Mouse (Mus musculus) layer of hippocampus, adult 2 months (tissue): Measurements from ENCODE around the gene 4933411K16Rik. TPM values are rescaled to one million over a fixed set of nuclear protein-coding genes. Genes with fewer than 3 reads are reported as not detected.

Source experiments
- DNase-seq, 2 experiments: peaks; one replicate each; pipeline ENCODE4 v3.0.0; 2022; ENCODE audit warnings: low spot score in 2 of 2
- H3K27ac ChIP-seq: fragments of 200-600 bp; 2 replicates; pipeline ENCODE4 v1.8.1; 2022
- H3K4me3 ChIP-seq: fragments of 200-600 bp; 2 replicates; pipeline ENCODE4 v1.8.1; 2022; ENCODE audit warnings: mild to moderate bottlenecking
- CTCF ChIP-seq: fragments of 200-600 bp; conservative IDR thresholded peaks from 2 replicates; pipeline ENCODE4 v1.8.1; 2022; ENCODE audit warnings: antibody characterized with exemption, mild to moderate bottlenecking, moderate library complexity
- long read RNA-seq, 2 experiments: library from polyadenylated mRNA; stranded (forward); transcript quantifications; one replicate each; pipeline ENCODE4 v2.0.0; 2021; ENCODE audit warnings: borderline mapping rate in 2 of 2
- total RNA-seq, 2 experiments: library from RNA; stranded (reverse); gene quantifications; 2 replicates each; pipeline ENCODE4 v1.2.3; 2021

4933411K16Rik gene
- total RNA-seq = 1 to 10 TPM; 1.6 to 1.9 TPM
- long read RNA-seq, experiment 1 = 0 reads
- long read RNA-seq, experiment 2 = 0 reads

DNA sequence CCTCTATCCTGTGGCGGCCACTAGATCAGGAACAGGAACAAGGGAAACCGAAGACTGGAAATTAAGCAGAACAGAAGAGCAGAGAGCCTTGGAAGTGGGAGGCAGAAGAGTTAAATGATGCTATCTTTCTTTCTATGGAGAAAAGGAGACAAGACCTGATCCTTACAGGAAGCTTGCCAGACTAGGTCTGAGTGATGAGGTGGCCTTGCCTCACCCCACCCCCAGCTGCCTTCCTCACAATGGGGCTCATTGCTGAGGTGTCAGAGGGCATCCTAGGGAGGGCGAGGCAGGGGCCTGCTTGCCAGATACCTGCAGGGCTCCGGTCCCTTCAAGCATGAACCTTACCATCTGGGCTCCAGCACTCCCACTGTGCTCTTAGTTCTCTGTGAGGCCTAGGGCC lies at the start of gene 4933411K16Rik:
Gene 4933411K16Rik, plus strand, starts transcription at position 301 of the 400 bp plus-strand sequence.
- no peak for TF ChIP-seq CTCF

DNA sequence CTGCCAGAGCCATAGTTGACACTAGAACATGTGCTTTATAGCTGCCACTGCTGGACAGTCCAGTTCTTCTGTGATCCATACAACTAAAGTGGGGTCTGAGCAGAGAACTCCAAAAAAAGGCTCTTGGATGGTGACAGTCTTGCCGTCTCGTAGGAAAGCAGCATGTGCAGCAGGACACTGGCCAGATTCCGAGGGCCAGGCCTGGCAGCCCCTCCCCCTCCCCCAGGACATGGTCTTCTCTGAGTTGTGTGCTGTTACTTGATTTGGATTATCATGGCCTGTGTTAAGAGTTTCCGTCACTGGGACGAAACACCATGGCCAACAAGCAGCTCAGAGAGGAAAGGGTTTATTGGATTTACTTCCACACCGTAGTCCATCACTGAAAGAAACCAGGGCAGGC lies 47.8 kb upstream of the 4933411K16Rik start:
- Histone ChIP-seq H3K27ac (no peak overlapping the region), H3K4me3 (no peak overlapping the region)
- no peak for DNase-seq
- no peak for TF ChIP-seq CTCF

More for the DNA sequence above, at the start of gene 4933411K16Rik:
- Histone ChIP-seq H3K4me3 (no peak within 1 kb of the TSS), H3K27ac (no peak within 1 kb of the TSS)
- DNase-seq = no peak

DNA sequence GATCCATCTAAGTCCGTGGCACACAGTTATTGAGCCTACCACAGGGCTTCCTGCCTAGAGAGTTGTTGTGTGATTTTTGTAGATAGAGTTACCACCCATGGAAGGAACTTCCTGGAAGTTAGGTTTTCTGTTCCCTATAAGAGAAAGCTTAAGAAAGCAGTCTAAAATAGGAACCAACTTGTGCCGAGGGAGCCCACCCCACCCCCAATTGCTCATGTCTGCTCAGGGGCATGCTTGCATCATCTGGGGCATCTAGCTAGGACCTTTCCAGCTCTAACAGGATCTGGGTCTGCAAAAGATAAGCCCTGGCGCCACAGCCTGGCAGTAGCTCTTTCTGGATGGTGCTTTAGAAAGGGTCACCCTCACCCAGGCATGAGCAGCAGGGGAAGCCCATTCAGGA lies 46.4 kb upstream of the 4933411K16Rik start:
- DNase-seq = no peak
- no peak overlapping the region for H3K27ac ChIP-seq
- TF ChIP-seq CTCF = no peak
- H3K4me3 ChIP-seq = no peak overlapping the region

DNA sequence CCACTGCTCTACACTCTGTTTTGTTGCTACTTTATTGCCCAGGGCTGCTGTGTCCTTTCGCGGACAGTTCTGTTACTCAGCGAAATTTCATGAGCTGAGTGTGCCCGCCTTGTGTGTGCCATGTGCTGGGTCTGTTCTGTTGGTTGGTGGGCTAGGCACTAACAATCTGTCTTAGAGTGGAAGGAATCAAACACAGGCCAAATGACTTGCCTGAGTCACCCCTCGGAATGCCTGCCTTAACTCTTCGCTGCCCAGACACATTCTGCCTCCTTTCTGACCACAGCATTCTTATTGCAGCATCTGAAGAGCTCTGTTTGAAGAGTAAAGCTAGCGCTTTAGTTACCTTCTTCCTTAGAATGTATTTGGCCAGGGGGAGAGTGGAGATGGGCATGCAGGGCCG lies 45.5 kb upstream of the 4933411K16Rik start:
- Histone ChIP-seq H3K27ac (no peak overlapping the region), H3K4me3 (no peak overlapping the region)
- no peak for TF ChIP-seq CTCF
- DNase-seq = no peak

DNA sequence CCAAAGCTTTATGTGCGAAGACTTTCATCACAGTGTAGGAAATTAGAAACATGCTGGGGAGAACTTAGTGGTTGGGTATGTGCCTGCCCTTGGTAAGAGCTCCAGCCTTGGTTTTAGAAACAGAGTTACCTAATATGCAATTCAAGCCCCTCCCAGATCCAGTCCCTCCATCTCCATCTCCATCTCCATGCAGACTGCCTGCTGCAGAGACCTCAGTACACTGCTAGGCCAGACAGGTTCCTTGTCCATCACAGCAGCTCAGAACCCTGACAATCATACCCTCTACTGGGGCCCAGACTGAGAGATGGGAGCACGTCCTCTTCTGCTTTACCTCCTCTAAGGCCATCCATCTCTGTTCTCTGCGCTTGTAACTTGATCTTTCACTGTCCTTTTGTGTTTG lies 43.5 kb upstream of the 4933411K16Rik start:
- no peak overlapping the region for H3K27ac ChIP-seq
- TF ChIP-seq CTCF = no peak
- DNase-seq = no peak
- H3K4me3 ChIP-seq = no peak overlapping the region

DNA sequence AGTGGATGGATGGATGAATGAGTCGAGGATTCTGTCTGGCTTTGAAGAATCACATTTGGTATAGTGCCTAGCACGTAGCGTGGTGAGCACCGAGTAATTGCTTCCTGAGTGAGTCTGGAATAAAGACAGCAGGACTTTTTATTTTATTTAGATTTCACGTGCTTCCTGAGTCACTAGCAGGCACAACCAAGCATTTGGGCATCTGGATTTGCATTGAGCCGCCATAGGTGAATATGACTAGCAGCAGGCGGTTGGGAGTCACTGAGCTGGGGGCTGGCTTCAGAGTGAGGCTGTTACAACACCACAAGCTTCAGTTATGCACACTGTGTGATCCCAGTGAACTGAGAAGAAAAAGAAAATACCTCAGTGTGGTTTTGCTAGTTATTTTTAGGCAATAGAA lies 43.0 kb upstream of the 4933411K16Rik start:
- no peak for TF ChIP-seq CTCF
- no peak for DNase-seq
- no peak overlapping the region for H3K27ac ChIP-seq
- H3K4me3 ChIP-seq = no peak overlapping the region

DNA sequence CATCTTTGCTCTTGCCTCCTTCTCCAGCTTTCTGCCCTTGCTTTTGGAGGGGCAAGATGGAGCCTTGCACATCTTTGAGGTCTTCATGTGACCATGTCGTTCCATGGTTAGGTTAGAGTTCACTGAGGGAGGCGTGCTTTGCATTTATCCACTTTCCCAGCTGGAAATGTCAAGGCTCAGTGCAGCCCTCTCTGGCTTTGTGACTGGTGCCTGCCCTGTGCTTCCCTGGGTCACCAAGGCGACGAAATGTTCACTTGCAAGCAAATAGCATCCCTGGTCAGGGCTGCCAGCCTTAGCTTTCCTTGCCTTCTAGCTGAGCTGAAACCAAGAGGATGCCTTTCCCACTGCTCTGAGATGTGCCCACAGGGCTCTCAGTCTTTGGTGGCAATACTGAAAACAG lies 41.6 kb upstream of the 4933411K16Rik start:
- Histone ChIP-seq H3K27ac (no peak overlapping the region), H3K4me3 (no peak overlapping the region)
- no peak for TF ChIP-seq CTCF
- DNase-seq = no peak

DNA sequence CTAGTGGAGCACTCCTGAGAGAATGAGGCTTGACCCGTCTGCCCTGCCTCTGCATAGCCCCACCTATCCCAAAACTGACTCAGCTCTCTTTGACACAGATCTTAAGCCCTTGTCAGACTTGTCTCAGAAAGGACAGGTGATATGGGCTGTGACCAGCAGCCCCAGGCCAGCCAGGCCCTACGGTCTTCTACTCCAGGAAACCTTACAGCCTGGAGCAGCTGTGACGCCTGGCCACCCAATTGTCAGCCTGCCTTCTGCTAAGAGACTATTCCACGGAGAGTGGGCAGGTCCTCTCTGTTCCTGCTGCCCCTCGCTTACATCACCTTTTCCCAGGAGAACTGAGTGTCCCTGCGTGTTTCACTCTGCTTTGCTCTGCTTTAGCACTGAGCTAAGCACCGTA lies 40.9 kb upstream of the 4933411K16Rik start:
- TF ChIP-seq CTCF = no peak
- H3K4me3 ChIP-seq = no peak overlapping the region
- DNase-seq = no peak
- H3K27ac ChIP-seq = no peak overlapping the region

DNA sequence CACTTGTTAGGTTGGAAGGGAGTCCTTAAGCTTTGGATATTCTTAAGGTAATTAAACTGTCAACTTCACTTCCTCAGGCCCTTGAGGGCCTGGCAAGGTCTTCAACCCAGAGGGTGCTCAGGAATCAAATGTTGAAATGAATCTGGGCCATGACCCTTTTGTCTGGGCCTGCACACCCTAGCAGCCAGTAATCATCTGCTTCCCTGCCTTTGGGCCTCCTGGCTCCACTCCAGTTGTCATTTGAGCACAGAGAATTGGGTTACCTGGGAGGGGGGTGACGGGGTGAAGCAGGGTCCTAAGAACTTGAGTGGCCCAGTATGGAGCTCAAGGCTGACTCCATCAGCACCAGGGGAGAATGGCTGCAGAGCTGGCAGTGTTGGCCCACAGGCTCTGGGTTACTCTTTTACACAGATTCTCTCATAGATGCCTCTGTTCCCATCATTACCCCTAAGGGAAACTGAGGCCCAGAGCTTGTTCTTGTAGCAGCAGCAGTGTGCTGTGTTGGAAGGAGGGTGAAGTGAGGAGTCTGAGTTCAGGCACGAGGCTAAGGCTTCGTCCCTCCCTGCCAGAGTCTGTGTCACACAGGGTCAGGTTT lies 37.7 kb upstream of the 4933411K16Rik start:
- no peak overlapping the region for H3K4me3 ChIP-seq
- no peak for DNase-seq
- H3K27ac ChIP-seq = no peak overlapping the region
- TF ChIP-seq CTCF = no peak

DNA sequence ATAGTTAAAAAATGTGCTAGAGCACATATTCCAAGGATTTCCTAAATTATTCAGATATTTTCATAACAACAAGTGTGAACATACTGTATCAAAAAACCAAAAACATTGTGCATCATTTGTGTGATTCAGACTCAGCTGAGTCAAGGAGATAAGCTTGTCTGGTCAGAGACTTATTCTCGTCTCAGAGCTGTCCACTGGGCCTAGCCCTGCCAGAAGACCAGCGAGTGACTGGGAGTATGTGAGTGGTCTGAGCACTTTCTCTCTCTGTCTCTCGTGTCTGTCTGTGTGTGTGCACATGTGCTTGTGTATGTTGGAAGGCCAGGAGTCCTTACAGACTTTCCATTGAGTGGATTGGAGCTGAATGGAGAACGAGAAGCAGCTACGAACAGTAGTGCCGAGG lies 37.0 kb upstream of the 4933411K16Rik start:
- no peak for TF ChIP-seq CTCF
- H3K4me3 ChIP-seq = no peak overlapping the region
- DNase-seq = no peak
- H3K27ac ChIP-seq = no peak overlapping the region

DNA sequence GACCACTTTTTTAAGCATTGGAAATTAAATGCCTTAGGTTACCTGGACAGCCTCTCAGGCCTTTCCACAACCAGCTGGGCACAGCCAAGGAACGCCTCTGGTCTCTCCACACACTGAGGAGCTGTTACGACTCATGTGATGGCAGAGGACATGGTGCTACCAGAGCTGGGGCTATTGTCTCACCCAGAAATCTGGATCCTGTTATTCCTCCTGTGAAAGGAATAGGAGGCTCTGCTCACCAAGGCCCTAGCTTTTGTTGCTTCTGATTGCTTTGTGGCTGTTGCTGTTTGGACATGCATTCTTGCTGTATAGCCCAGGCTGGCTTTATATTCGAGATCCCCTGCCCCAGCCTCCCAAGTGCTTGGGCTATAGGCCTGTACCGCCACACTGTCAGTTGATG lies 35.8 kb upstream of the 4933411K16Rik start:
- no peak for DNase-seq
- peak overlapping the region; percentile 74 for H3K27ac ChIP-seq
- no peak overlapping the region for H3K4me3 ChIP-seq
- no peak for TF ChIP-seq CTCF

DNA sequence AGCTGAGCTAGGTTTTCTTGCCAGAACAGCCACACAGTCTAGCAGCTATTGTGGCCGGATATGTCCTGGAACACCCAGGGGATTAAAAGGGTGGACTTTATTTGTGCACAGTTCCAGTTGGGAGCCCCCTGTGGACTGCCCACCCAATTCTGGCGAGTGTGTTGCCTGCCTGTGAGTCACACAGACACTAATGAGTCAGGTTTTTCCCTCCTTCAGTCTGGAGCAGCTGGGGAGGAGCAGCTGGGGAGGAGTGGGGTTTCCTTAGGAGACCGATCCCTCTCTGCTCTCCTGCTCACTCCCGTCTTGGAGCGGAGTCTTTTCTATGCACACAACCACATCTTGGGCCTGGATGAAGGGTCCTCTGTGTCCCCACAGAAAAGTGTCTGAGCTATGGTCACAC lies 35.2 kb upstream of the 4933411K16Rik start:
- TF ChIP-seq CTCF = no peak
- peak; percentile 37 to 58 for DNase-seq
- Histone ChIP-seq H3K27ac (peak overlapping the region; percentile 74), H3K4me3 (no peak overlapping the region)

DNA sequence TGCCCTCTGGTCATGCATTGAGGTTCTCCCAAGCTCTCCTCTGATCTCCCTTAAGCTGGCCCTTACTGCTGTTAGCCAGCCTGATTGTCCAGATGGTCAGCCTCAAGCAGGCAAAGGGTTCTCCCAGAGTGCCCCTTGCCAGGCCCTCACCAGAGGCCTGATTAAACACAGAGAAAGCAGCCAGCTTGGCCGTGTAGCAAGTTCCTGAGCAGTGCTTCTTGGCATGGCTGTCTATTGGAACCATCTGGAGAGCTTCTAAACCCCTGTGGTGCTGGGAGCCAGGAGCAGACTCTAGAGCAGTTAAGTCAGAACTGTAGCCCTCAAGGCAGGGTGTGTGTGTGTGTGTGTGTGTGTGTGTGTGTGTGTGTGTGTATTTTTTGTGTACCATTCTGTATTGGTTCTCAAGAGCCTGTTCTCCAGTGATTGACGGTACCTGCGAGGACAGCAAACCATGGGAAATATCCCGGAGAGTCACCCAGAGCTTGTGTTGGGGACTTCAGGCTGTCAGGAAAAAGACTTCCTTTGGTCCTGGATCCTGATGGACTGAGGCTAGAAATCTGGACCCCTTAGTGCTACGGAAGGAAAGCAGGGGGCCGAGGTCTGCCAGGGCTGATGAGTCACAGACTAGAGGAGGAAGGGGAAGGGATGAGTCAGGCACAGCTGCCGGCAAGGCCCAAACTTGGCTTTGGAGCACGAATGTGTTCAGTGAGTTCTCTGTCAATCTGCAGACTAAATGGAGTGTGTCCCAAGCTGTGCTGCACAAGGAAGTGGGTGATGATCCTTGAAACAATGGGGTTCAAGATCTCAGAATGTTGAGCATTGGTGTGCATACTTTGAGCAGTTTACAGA lies 34.4 kb upstream of the 4933411K16Rik start:
- TF ChIP-seq CTCF = no peak
- Histone ChIP-seq H3K4me3 (no peak overlapping the region), H3K27ac (peak overlapping the region; percentile 74)
- DNase-seq = peak; percentile 48 to 55
